Mouse (Mus musculus): Measurements from ENCODE around the gene Aqp12. TPM values are rescaled to one million over a fixed set of nuclear protein-coding genes. Genes with fewer than 3 reads are reported as not detected.

Gene Aqp12
- polyA plus RNA-seq, 1 experiment from 2014 or later, result 8.3 TPM

GRCm38 (mm10) chr1:93033989-93034388 is 27.9 kb downstream of the Aqp12 start:
- WGBS, result 52% methylated on average over 8 of the region's 8 CpGs
- ATAC-seq, result no peak
- Histone ChIP-seq H3K27me3 (replicated peaks; ENCODE audit: control insufficient read depth, insufficient read depth, low read length) (no peaks in the 10 kb centered on the region), H3K4me3 (ENCODE audit: low read length) (no peak overlapping the region), H3K36me3 (ENCODE audit: control insufficient read depth, insufficient read depth, low read length) (no peaks in the 10 kb centered on the region), H3K4me2 (ENCODE audit: low read depth, low read length) (no peak overlapping the region), H3K27ac (ENCODE audit: low read length) (no peak overlapping the region), H3K4me1 (ENCODE audit: control insufficient read depth, insufficient read depth, low read length) (no peaks in the 10 kb centered on the region), H3K9ac (ENCODE audit: low read depth, low read length) (no peak overlapping the region), H3K9me3 (ENCODE audit: control insufficient read depth, low read length) (no peaks in the 10 kb centered on the region)

- Histone ChIP-seq H3K36me3 (ENCODE audit: control insufficient read depth, insufficient read depth, low read length) (no peaks in the 10 kb centered on the region), H3K4me3 (ENCODE audit: low read length) (no peak overlapping the region), H3K9me3 (ENCODE audit: control insufficient read depth, low read length) (no peaks in the 10 kb centered on the region), H3K27ac (ENCODE audit: low read length) (no peak overlapping the region), H3K4me2 (ENCODE audit: low read depth, low read length) (no peak overlapping the region), H3K9ac (ENCODE audit: low read depth, low read length) (no peak overlapping the region), H3K27me3 (replicated peaks; ENCODE audit: control insufficient read depth, insufficient read depth, low read length) (no peaks in the 10 kb centered on the region), H3K4me1 (ENCODE audit: control insufficient read depth, insufficient read depth, low read length) (no peaks in the 10 kb centered on the region)
- 70% methylated on average over 4 of the region's 4 CpGs for WGBS
- ATAC-seq, result no peak
These were observed 29.8 kb downstream of the Aqp12 start for GRCm38 (mm10) chr1:93035981-93036380.

GRCm38 (mm10) chr1:93046153-93046789 is 40.1 kb downstream of the Aqp12 start:
- no peak overlapping the region for H3K4me3 ChIP-seq (ENCODE audit: low read length)
- no peak overlapping the region for H3K27ac ChIP-seq (ENCODE audit: low read length)
- no peak for ATAC-seq
- H3K27me3 ChIP-seq (replicated peaks; ENCODE audit: control insufficient read depth, insufficient read depth, low read length), result no peaks in the 10 kb centered on the region
- H3K36me3 ChIP-seq (ENCODE audit: control insufficient read depth, insufficient read depth, low read length), result no peaks in the 10 kb centered on the region
- no peaks in the 10 kb centered on the region for H3K9me3 ChIP-seq (ENCODE audit: control insufficient read depth, low read length)
- WGBS, result 83% methylated on average over 10 of the region's 10 CpGs
- no peak overlapping the region for H3K4me2 ChIP-seq (ENCODE audit: low read depth, low read length)
- no peak overlapping the region for H3K9ac ChIP-seq (ENCODE audit: low read depth, low read length)
- no peaks in the 10 kb centered on the region for H3K4me1 ChIP-seq (ENCODE audit: control insufficient read depth, insufficient read depth, low read length)

- WGBS, result 83% methylated on average over 3 of the region's 3 CpGs
These were observed 43.9 kb downstream of the Aqp12 start for GRCm38 (mm10) chr1:93050071-93050470.

GRCm38 (mm10) chr1:93051124-93051833 is 45.1 kb downstream of the Aqp12 start:
- no peak for ATAC-seq
- Histone ChIP-seq H3K27ac (ENCODE audit: low read length) (no peak overlapping the region), H3K36me3 (ENCODE audit: control insufficient read depth, insufficient read depth, low read length) (no peaks in the 10 kb centered on the region), H3K4me1 (ENCODE audit: control insufficient read depth, insufficient read depth, low read length) (no peaks in the 10 kb centered on the region), H3K27me3 (replicated peaks; ENCODE audit: control insufficient read depth, insufficient read depth, low read length) (no peaks in the 10 kb centered on the region), H3K4me3 (ENCODE audit: low read length) (no peak overlapping the region), H3K9me3 (ENCODE audit: control insufficient read depth, low read length) (no peaks in the 10 kb centered on the region), H3K4me2 (ENCODE audit: low read depth, low read length) (0 out of 2 replicates have a peak overlapping the region, but pooled peaks have one; percentile 6), H3K9ac (ENCODE audit: low read depth, low read length) (no peak overlapping the region)
- 43% methylated on average over 19 of the region's 23 CpGs for WGBS

More at GRCm38 (mm10) chr1:93050071-93050470, 43.9 kb downstream of the Aqp12 start:
- Histone ChIP-seq H3K4me1 (ENCODE audit: control insufficient read depth, insufficient read depth, low read length) (no peaks in the 10 kb centered on the region), H3K36me3 (ENCODE audit: control insufficient read depth, insufficient read depth, low read length) (no peaks in the 10 kb centered on the region), H3K27me3 (replicated peaks; ENCODE audit: control insufficient read depth, insufficient read depth, low read length) (no peaks in the 10 kb centered on the region), H3K9me3 (ENCODE audit: control insufficient read depth, low read length) (no peaks in the 10 kb centered on the region), H3K9ac (ENCODE audit: low read depth, low read length) (no peak overlapping the region), H3K4me3 (ENCODE audit: low read length) (no peak overlapping the region), H3K27ac (ENCODE audit: low read length) (no peak overlapping the region), H3K4me2 (ENCODE audit: low read depth, low read length) (no peak overlapping the region)
- ATAC-seq, result no peak

Other genes starting within 250 kb of the Aqp12 start
- 24.9 and 25.0 TPM in 2 replicates for gene Gpc1, start 174.7 kb upstream of the Aqp12 start, polyA plus RNA-seq (2015; fragmentation: Nextera tagmentation; extraction: Ambion mirVana)
- gene Ankmy1, start 103.4 kb upstream of the Aqp12 start, polyA plus RNA-seq (2015; fragmentation: Nextera tagmentation; extraction: Ambion mirVana), result 0.06 and 0.13 TPM in 2 replicates
- gene Dusp28, start 99.4 kb upstream of the Aqp12 start, polyA plus RNA-seq (2015; fragmentation: Nextera tagmentation; extraction: Ambion mirVana), result 13.3 and 14.3 TPM in 2 replicates
- gene Rnpepl1, start 95.6 kb upstream of the Aqp12 start, polyA plus RNA-seq (2015; fragmentation: Nextera tagmentation; extraction: Ambion mirVana), result 14.3 and 22.2 TPM in 2 replicates
- 31.1 and 32.1 TPM in 2 replicates for gene Capn10, start 72.0 kb upstream of the Aqp12 start, polyA plus RNA-seq (2015; fragmentation: Nextera tagmentation; extraction: Ambion mirVana)
- gene Gpr35, start 55.5 kb upstream of the Aqp12 start, polyA plus RNA-seq (2015; fragmentation: Nextera tagmentation; extraction: Ambion mirVana), result 8.4 and 11.5 TPM in 2 replicates
- gene Kif1a, start 95.6 kb downstream of the Aqp12 start, polyA plus RNA-seq (2015; fragmentation: Nextera tagmentation; extraction: Ambion mirVana), result 14.0 and 16.0 TPM in 2 replicates
- gene Agxt, start 128.9 kb downstream of the Aqp12 start, polyA plus RNA-seq (2015; fragmentation: Nextera tagmentation; extraction: Ambion mirVana), result 0.73 and 1.1 TPM in 2 replicates
- gene 2310007B03Rik, start 154.6 kb downstream of the Aqp12 start, polyA plus RNA-seq (2015; fragmentation: Nextera tagmentation; extraction: Ambion mirVana), result 16.8 and 20.0 TPM in 2 replicates
- 0.05 and 0.07 TPM in 2 replicates for gene Crocc2, start 162.4 kb downstream of the Aqp12 start, polyA plus RNA-seq (2015; fragmentation: Nextera tagmentation; extraction: Ambion mirVana)
- gene Sned1, start 229.5 kb downstream of the Aqp12 start, polyA plus RNA-seq (2015; fragmentation: Nextera tagmentation; extraction: Ambion mirVana), result 2.3 and 2.6 TPM in 2 replicates

Measured in intestine, embryonic 16.5 days (tissue).